Mouse (Mus musculus): ENCODE measurements at regions not wholly inside any gene's neighbourhood (a gene's known extent, or its start where the extent isn't known, plus 50 kb on each side); places are given as distances from the start of the nearest gene placed in this dataset.

DNA sequence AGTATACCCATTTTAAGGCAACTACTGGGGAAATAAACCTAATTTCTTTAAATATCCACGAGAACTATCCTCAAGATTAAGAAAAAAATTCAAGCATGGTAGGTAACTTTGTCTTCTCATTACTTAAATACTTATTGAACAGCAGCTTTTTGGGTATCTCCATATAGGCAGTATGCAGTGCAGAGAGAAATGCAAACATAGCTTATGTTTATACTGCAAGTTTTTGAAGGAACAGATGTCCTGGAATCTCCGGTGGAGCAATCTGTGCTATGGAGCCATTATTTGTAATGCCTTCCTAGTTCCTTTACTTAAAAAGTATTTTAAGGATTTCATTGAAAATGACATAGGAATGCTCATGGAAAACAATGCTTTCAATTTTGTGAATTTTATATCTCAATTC is 91.7 kb upstream of the Adgrb3 start:
- no peak for DNase-seq (ENCODE audit: extremely low spot score, low spot score)

DNA sequence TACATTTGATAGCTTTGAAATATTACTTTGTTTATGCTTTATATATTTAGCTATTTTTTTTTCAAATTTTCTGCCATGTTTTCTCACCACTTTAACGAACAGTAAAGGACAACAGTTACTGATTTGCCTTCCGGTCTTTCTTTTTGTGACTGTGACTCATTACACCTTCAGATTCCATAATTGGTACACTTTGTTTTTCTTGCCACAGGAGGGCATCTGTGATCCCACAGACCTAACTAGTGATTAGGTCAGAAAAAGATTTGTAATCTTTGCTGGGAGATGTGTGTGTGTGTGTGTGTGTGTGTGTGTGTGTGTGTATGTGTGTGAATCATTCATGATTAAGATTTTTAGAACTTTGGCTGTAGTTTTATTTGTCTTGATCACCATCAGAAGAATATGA is 64.7 kb upstream of the Adgrb3 start:
- no peak for DNase-seq (ENCODE audit: extremely low spot score, low spot score)

DNA sequence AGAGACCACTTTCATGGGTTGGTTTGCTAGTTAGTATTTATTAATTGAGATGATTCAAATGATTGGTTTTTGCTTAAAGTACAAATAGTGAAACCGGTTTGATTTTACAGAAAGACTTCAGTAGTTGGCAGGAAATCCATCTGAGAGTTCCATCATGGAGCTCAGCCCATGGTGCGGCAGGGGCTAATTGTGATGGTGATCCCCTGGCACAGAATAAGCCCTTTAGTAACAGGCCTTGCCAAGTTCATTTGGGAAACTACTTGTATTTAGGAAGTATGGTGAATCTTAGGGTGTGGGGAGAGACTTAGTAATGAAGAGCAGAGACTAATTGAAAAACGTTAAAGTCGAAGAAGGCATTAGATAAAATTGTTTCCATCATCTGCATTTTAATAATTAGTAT is 63.5 kb upstream of the Adgrb3 start:
- no peak for DNase-seq (ENCODE audit: extremely low spot score, low spot score)

DNA sequence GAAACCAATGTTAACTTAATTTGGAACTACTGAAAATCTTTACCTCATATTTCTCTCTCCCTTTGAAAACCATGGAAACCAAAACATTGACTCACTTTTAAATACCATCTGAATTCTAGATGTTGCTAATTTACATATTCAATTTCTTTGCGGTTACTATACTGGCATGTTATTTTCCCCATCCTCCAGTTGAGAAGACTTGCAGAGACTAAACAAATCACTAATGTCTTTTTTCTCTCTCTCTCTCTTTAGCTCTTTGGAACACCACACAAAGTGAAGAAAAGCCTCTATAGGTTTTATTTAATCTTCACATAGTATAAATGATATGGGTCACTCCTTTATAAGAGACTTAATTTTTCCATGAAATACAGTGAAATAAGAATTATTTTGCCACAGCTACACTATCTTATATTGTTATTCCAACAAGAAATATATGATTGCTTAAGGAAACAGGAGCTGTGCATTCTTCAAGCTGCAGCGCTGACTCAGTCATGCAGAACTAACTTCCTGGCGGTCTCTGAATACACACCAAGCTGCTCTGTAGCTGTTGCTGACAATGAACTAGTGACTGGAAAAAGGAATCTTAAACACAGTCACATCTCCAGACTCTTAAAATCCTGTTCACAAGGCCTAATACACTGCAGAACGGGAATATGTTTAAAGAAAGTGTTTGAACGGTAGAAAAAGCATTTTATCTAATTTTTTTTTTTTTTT is 62.7 kb upstream of the Adgrb3 start:
- DNase-seq (ENCODE audit: extremely low spot score, low spot score), result peak; percentile 16

GRCm38 (mm10) chr1:25888004-25888403 is 58.5 kb upstream of the Adgrb3 start:
- no peak for DNase-seq (ENCODE audit: extremely low spot score, low spot score)

DNA sequence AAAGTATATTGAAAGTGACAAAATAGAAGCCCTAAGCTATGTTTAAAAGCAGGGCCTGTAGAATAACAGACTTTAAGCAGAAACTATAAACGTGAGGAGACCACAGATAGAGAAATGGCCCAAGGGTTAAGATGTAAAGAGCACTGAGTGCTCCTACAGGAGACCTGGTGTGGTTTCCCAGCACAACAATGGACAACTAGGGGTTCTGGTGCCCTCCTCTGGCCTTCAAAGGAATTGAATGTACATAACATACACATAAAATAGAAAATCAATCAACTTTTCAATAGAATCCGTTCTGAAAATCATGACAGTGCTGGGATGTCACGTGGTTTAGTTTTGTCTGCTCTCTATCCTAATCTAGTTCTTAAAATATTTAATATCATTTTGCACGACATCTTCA is 55.5 kb upstream of the Adgrb3 start:
- no peak for DNase-seq (ENCODE audit: extremely low spot score, low spot score)

Measured in neural tube, embryonic 10.5 days (tissue).